Mouse (Mus musculus): Measurements from ENCODE around the gene Gm29110. TPM values are rescaled to one million over a fixed set of nuclear protein-coding genes. Genes with fewer than 3 reads are reported as not detected.
"Not testable (repeated sequence)": the region's sequence is repeated elsewhere in the genome, so short reads cannot be mapped to it uniquely, and the experiment has no call there.

Gene Gm29110
- not detected for total RNA-seq (2021)
- long read RNA-seq, experiment 1: 0 reads
- long read RNA-seq, experiment 2: 0 reads

DNA sequence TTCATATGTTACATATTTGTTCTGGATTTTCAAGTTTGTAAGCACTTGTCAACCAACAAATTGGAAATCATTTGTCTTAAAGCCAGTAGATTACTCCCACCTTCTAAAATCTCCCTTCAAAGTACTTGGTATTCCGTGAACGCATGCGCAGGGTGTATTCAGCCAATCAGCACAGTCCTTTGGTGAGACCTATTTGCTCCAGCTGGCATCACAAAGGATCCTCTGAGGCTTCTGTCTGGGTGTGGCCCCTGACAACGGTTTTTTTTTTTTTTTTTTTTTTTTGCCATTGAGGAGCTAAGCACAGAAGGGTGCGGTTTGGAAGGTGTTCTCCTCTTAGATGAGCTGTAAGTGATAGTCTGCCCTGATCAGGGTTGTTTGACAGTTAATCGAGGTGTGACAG lies at the start of gene Gm29110:
Gene Gm29110, plus strand, starts transcription at position 301 of the 400 bp plus-strand sequence.
- DNase-seq: not testable (repeated sequence)

Other genes with a start within 250 kb of the Gm29110 start
- gene Gm21913, start 153.4 kb downstream of the Gm29110 start, total RNA-seq (2021): not detected